ENCODE assay signal across 10 mouse cellular contexts in genomic region chr9:111412471-111413160, GRCm38 (mm10). TPM values are rescaled to one million over a fixed set of nuclear protein-coding genes. Genes with fewer than 3 reads are reported as not detected.
DNase-seq lines count a peak whose midpoint lies in the region; ATAC-seq lines count a peak whose summit lies in the region.
"Had no signal": no experiment of that assay in that cellular context is flagged by ENCODE, and none has a peak within 500 bp of the region (broad histone marks: within the 10 kb centered on the region; RNA-seq: fewer than 3 reads in every experiment).

No protein-coding gene starts in this region.

- DNase-seq in limb, embryonic 11.5 days (ENCODE audit: low spot score), result peak; percentile 22
- no peak for DNase-seq in limb, embryonic 10.5 days (ENCODE audit: low spot score)
- DNase-seq in hindbrain, embryonic 11.5 days (ENCODE audit: low spot score), result peak; percentile 47
- peak; percentile 77 to 89 for DNase-seq in left cerebral cortex, postnatal 25 days (ENCODE audit: low spot score in 2 of 2)
- peak; percentile 62 for DNase-seq in right cerebral cortex, postnatal 25 days
- DNase-seq: adrenal gland, adult 2 months had no signal

- no peaks in the 10 kb centered on the region for H3K4me1 ChIP-seq in limb, embryonic 11.5 days (ENCODE audit: control insufficient read depth, insufficient read depth, low read length)
- H3K4me1 ChIP-seq in limb, embryonic 10.5 days, result no peaks in the 10 kb centered on the region
- H3K4me1 ChIP-seq in hindbrain, embryonic 11.5 days (replicated peaks; ENCODE audit: control insufficient read depth, insufficient read depth, low read length), result no peaks in the 10 kb centered on the region
- H3K4me1 ChIP-seq in kidney, embryonic 15.5 days, result 0 out of 2 replicates have a peak, but pooled peaks cover 3% of the 10 kb centered on the region
- H3K4me1 ChIP-seq in heart, embryonic 12.5 days (replicated peaks), result no peaks in the 10 kb centered on the region

- H3K9me3 ChIP-seq in limb, embryonic 11.5 days (ENCODE audit: control insufficient read depth, low read length), result no peaks in the 10 kb centered on the region
- no peaks in the 10 kb centered on the region for H3K9me3 ChIP-seq in limb, embryonic 10.5 days (replicated peaks)
- no peaks in the 10 kb centered on the region for H3K9me3 ChIP-seq in hindbrain, embryonic 11.5 days (ENCODE audit: control insufficient read depth, low read length)
- no peaks in the 10 kb centered on the region for H3K9me3 ChIP-seq in kidney, embryonic 15.5 days (replicated peaks)
- H3K9me3 ChIP-seq in heart, embryonic 12.5 days (replicated peaks), result no peaks in the 10 kb centered on the region
- H3K9me3 ChIP-seq: embryonic facial prominence, embryonic 15.5 days had no signal

- no peak overlapping the region for H3K4me2 ChIP-seq in limb, embryonic 11.5 days (ENCODE audit: low read depth, severe bottlenecking)
- H3K4me2 ChIP-seq in hindbrain, embryonic 11.5 days (replicated peaks; ENCODE audit: low read depth, low read length), result no peak overlapping the region
- H3K4me2 ChIP-seq in kidney, embryonic 15.5 days, result no peak overlapping the region
- H3K4me2 ChIP-seq in heart, embryonic 12.5 days, result no peak overlapping the region
- H3K4me2 ChIP-seq: embryonic facial prominence, embryonic 15.5 days had no signal

- H3K27ac ChIP-seq in limb, embryonic 11.5 days (replicated peaks; ENCODE audit: low read depth, low read length), result no peak overlapping the region
- H3K27ac ChIP-seq in limb, embryonic 10.5 days, result no peak overlapping the region
- H3K27ac ChIP-seq in hindbrain, embryonic 11.5 days (ENCODE audit: low read depth, low read length), result no peak overlapping the region
- no peak overlapping the region for H3K27ac ChIP-seq in kidney, embryonic 15.5 days
- no peak overlapping the region for H3K27ac ChIP-seq in heart, embryonic 12.5 days (ENCODE audit: poor library complexity, severe bottlenecking)
- H3K27ac ChIP-seq: embryonic facial prominence, embryonic 15.5 days had no signal

- no peaks in the 10 kb centered on the region for H3K27me3 ChIP-seq in limb, embryonic 11.5 days (ENCODE audit: control insufficient read depth, insufficient read depth, low read length)
- no peaks in the 10 kb centered on the region for H3K27me3 ChIP-seq in limb, embryonic 10.5 days (ENCODE audit: low read depth, poor library complexity, severe bottlenecking)
- no peaks in the 10 kb centered on the region for H3K27me3 ChIP-seq in hindbrain, embryonic 11.5 days (ENCODE audit: control insufficient read depth, insufficient read depth, low read length)
- H3K27me3 ChIP-seq in kidney, embryonic 15.5 days, result no peaks in the 10 kb centered on the region
- H3K27me3 ChIP-seq in heart, embryonic 12.5 days (replicated peaks), result no peaks in the 10 kb centered on the region
- H3K27me3 ChIP-seq: embryonic facial prominence, embryonic 15.5 days had no signal

- intact Hi-C loops in left cerebral cortex, postnatal 25 days (cut with DNase I), result no loop called here

- no peak for ATAC-seq in limb, embryonic 11.5 days (ENCODE audit: insufficient number of reproducible peaks, low FRiP score, low TSS enrichment, low read depth)
- ATAC-seq in hindbrain, embryonic 11.5 days (ENCODE audit: low FRiP score), result peak; percentile 40; the same call in 1 of the 2 replicates
- ATAC-seq in kidney, embryonic 15.5 days (replicated peaks; ENCODE audit: low FRiP score), result no peak
- ATAC-seq in heart, embryonic 12.5 days (ENCODE audit: insufficient number of reproducible peaks, low FRiP score), result no peak
- ATAC-seq in CD4-positive, CD25-positive, alpha-beta regulatory T cell, adult 4 months, result no peak

- WGBS in limb, embryonic 11.5 days, result 85% methylated on average over 16 of the region's 16 CpGs
- 91% methylated on average over 16 of the region's 16 CpGs for WGBS in limb, embryonic 10.5 days
- 72% methylated on average over 16 of the region's 16 CpGs for WGBS in hindbrain, embryonic 11.5 days
- WGBS in kidney, embryonic 15.5 days, result 73% methylated on average over 16 of the region's 16 CpGs
- 81% methylated on average over 16 of the region's 16 CpGs for WGBS in heart, embryonic 12.5 days

- no peak overlapping the region for H3K9ac ChIP-seq in limb, embryonic 11.5 days (ENCODE audit: low read length)
- H3K9ac ChIP-seq in hindbrain, embryonic 11.5 days (ENCODE audit: low read depth, low read length), result no peak overlapping the region
- no peak overlapping the region for H3K9ac ChIP-seq in kidney, embryonic 15.5 days
- H3K9ac ChIP-seq in heart, embryonic 12.5 days, result no peak overlapping the region
- H3K9ac ChIP-seq: embryonic facial prominence, embryonic 15.5 days had no signal

- no peaks in the 10 kb centered on the region for H3K36me3 ChIP-seq in limb, embryonic 11.5 days (ENCODE audit: control insufficient read depth, insufficient read depth, low read length)
- H3K36me3 ChIP-seq in limb, embryonic 10.5 days, result no peaks in the 10 kb centered on the region
- H3K36me3 ChIP-seq in hindbrain, embryonic 11.5 days (ENCODE audit: control insufficient read depth, insufficient read depth, low read length), result no peaks in the 10 kb centered on the region
- no peaks in the 10 kb centered on the region for H3K36me3 ChIP-seq in kidney, embryonic 15.5 days
- no peaks in the 10 kb centered on the region for H3K36me3 ChIP-seq in heart, embryonic 12.5 days
- H3K36me3 ChIP-seq: embryonic facial prominence, embryonic 15.5 days had no signal

- no peak overlapping the region for H3K4me3 ChIP-seq in limb, embryonic 11.5 days (ENCODE audit: low read depth, low read length)
- H3K4me3 ChIP-seq in limb, embryonic 10.5 days, result no peak overlapping the region
- no peak overlapping the region for H3K4me3 ChIP-seq in hindbrain, embryonic 11.5 days (ENCODE audit: low read depth, low read length)
- no peak overlapping the region for H3K4me3 ChIP-seq in kidney, embryonic 15.5 days (replicated peaks)
- no peak overlapping the region for H3K4me3 ChIP-seq in heart, embryonic 12.5 days
- H3K4me3 ChIP-seq: embryonic facial prominence, embryonic 15.5 days had no signal

RNA-seq across cellular contexts. Expression of gene Dclk3, which starts 26.3 kb away (rescaled TPM):
- polyA plus RNA-seq in limb, embryonic 11.5 days (2014; fragmentation: Nextera tagmentation; extraction: Ambion mirVana), result 0.06 and 0.25 TPM in 2 replicates
- 0.20 and 0.31 TPM in 2 replicates for polyA plus RNA-seq in limb, embryonic 10.5 days (2016; fragmentation: Nextera tagmentation; extraction: Ambion mirVana)
- 0.32 and 1.1 TPM in 2 replicates for polyA plus RNA-seq in hindbrain, embryonic 11.5 days (2014; fragmentation: Nextera tagmentation; extraction: Ambion mirVana)
- 10 to 100 TPM; 55.1 to 60.7 TPM for total RNA-seq in left cerebral cortex, postnatal 25 days (2021)
- polyA plus RNA-seq in kidney, embryonic 15.5 days (2015; fragmentation: Nextera tagmentation; extraction: Ambion mirVana), result 3.2 TPM in 2 replicates
- 2.7 and 3.6 TPM in 2 replicates for polyA plus RNA-seq in heart, embryonic 12.5 days (2016; fragmentation: Nextera tagmentation; extraction: Ambion mirVana)
- polyA plus RNA-seq in CD4-positive, CD25-positive, alpha-beta regulatory T cell, adult 4 months (2017; shearing (Covaris generic)), result not detected
